Mouse (Mus musculus) retina, postnatal 7 days (tissue): ENCODE results near the gene Morc2a.

Source experiments
- DNase-seq: peaks from one replicate; pipeline ENCODE4 v3.0.0-alpha.2; 2012; ENCODE audit warnings: low read depth, low spot score

Morc2a gene

DNA sequence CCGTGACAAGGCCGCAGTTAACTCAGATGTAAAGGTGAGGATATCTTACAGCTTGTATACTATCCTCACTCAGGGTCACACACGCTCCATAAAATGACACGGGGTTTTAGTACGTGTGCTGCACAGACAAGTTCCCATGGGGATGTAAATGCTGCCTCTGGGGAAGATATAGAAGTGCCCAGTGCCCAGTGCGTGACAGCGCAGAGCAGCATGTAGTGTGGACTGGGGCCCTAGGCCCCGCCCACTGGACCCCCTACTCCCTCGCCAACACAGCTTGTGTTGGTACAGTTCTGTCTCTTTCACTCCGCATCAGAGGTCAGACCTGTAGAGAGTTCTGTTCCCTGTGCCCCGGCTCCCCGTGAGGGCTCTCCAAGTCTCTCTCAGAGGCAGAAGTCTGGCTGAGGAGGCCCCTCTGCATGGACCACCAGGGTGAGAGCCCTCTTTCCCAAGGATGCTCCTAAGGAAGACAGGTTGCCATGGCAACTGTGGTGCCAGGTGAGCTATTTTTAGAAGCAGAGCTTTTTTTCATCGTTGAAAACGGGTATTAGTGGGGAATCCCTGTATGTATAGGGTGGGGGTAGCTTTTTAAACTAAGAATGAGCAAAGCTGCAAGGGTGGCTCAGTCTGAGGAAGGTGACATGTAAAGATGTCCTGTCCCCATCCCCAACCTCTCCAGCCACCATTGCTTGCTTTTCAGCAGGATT lies 85.1 kb downstream of the Morc2a start:
- DNase-seq, result no peak

DNA sequence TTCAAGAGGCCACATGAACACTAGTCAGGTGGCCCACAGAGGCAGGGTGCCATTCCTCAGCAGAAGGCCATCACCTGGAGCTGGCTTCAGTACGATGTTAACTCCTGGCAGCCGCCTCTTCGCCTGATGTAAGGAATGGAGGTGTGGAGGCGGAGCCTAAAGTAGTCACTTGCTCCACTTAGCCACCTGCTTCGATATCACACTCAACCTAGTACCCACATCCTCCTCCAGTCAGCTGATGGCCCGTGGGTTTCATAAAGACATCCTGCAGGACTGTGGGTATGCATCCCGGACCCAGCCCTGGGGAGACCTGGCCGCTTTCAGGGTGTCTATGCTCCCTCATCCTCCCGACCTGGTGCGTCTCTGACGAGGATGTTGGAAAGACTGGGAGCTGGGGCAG lies 86.7 kb downstream of the Morc2a start:
- no peak for DNase-seq

DNA sequence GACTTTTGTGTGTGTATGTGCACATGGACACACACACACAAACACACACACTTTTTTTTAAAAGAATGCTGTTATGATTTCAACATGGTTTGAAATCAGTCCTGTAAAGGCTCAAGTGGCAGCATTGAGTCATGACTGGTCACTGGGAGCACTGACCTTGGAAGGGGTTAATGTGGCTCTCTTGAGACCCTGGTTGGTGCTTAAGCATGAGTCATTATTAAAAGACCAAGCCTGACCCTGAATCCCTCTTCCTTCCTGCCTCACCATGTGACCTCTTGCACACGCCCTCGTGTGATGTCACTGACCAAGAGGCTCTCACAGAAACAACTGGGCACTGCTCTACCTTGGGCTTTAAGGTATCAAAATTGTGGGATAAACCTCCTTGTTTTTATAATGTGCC lies 89.8 kb downstream of the Morc2a start:
- no peak for DNase-seq
